ENCODE assay signal across 9 mouse cellular contexts in the genomic region with DNA sequence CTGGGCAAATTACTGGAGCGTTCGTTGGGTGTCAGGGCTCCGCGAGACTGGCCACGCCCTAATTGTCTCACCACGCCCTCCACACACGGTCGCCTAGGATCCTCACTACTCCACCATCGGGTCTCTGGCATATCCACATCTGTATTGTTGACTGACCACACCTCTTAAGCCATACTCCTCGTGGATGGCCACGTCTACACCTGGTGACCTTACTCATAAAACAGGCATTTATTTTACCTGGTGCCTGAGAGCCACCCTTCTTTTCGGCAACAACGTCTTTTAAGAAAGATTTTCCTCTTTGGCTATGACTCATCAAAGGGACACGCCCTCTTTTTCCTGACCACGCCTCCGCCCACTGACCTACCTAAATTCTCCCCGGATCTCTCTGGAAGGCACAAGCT. TPM values are rescaled to one million over a fixed set of nuclear protein-coding genes. Genes with fewer than 3 reads are reported as not detected.
DNase-seq lines count a peak whose midpoint lies in the region; ATAC-seq and TF ChIP-seq lines count a peak whose summit lies in the region.
"Had no signal": no experiment of that assay in that cellular context is flagged by ENCODE, and none has a peak within 500 bp of the region (broad histone marks: within the 10 kb centered on the region; RNA-seq: fewer than 3 reads in every experiment).

A gene (minus strand): TSS at position 297 of the 401 bp plus-strand sequence.

- no peak within 1 kb of the TSS for H3K27ac ChIP-seq in neural tube, embryonic 12.5 days
- no peak within 1 kb of the TSS for H3K27ac ChIP-seq in cortical plate, adult 2 months (ENCODE audit: insufficient read depth, low read length)
- no peak within 1 kb of the TSS for H3K27ac ChIP-seq in intestine, embryonic 16.5 days (ENCODE audit: low read length)
- no peak within 1 kb of the TSS for H3K27ac ChIP-seq in midbrain, postnatal 0 days (ENCODE audit: low read depth, low read length)

- no peak for TF ChIP-seq POLR2A in cortical plate, adult 2 months (IDR thresholded peaks at IDR 0.05; ENCODE audit: extremely low read depth, insufficient read depth, low read length)

- no peak for ATAC-seq in neural tube, embryonic 12.5 days (ENCODE audit: low FRiP score, low read depth)
- no peak for ATAC-seq in intestine, embryonic 16.5 days
- no peak for ATAC-seq in midbrain, postnatal 0 days (ENCODE audit: low FRiP score)

- peaks cover 28% of the 10 kb centered on the region for H3K27me3 ChIP-seq in neural tube, embryonic 12.5 days (replicated peaks)
- H3K27me3 ChIP-seq in intestine, embryonic 16.5 days (replicated peaks; ENCODE audit: control insufficient read depth, insufficient read depth, low read length), result peaks cover 21% of the 10 kb centered on the region
- peaks cover 15% of the 10 kb centered on the region for H3K27me3 ChIP-seq in midbrain, postnatal 0 days (ENCODE audit: insufficient read depth, low read length)

- H3K36me3 ChIP-seq in neural tube, embryonic 12.5 days, result no peaks in the 10 kb centered on the region
- no peaks in the 10 kb centered on the region for H3K36me3 ChIP-seq in intestine, embryonic 16.5 days (ENCODE audit: control insufficient read depth, insufficient read depth, low read length)
- H3K36me3 ChIP-seq in midbrain, postnatal 0 days (ENCODE audit: insufficient read depth, low read length), result no peaks in the 10 kb centered on the region

- WGBS in neural tube, embryonic 12.5 days, result 5% methylated on average over 17 of the region's 17 CpGs
- WGBS in intestine, embryonic 16.5 days, result 2% methylated on average over 17 of the region's 17 CpGs
- WGBS in midbrain, postnatal 0 days, result 9% methylated on average over 17 of the region's 17 CpGs

- H3K9me3 ChIP-seq in neural tube, embryonic 12.5 days, result no peaks in the 10 kb centered on the region
- no peaks in the 10 kb centered on the region for H3K9me3 ChIP-seq in intestine, embryonic 16.5 days (ENCODE audit: control insufficient read depth, low read length)
- no peaks in the 10 kb centered on the region for H3K9me3 ChIP-seq in midbrain, postnatal 0 days (ENCODE audit: low read length)

- no peak for DNase-seq in neural tube, embryonic 10.5 days (ENCODE audit: extremely low spot score, low spot score)
- no peak for DNase-seq in midbrain, postnatal 0 days (ENCODE audit: low spot score)
- no peak for DNase-seq in spleen, postnatal 14 days (ENCODE audit: low spot score in 2 of 2)
- DNase-seq in cerebellum, adult 11-12 months, result no peak
- DNase-seq in lung, postnatal 4 days, result no peak

- H3K4me2 ChIP-seq in neural tube, embryonic 12.5 days (replicated peaks), result peak within 1 kb of the TSS; percentile 34
- peak within 1 kb of the TSS; percentile 45 for H3K4me2 ChIP-seq in intestine, embryonic 16.5 days (ENCODE audit: low read depth, low read length)
- peak within 1 kb of the TSS; percentile 26 for H3K4me2 ChIP-seq in midbrain, postnatal 0 days (ENCODE audit: low read depth, low read length, poor library complexity, severe bottlenecking)

- peaks cover 8% of the 10 kb centered on the region for H3K4me1 ChIP-seq in neural tube, embryonic 12.5 days
- no peaks in the 10 kb centered on the region for H3K4me1 ChIP-seq in cortical plate, adult 2 months (ENCODE audit: control insufficient read depth, insufficient read depth, low read length)
- peaks cover 21% of the 10 kb centered on the region for H3K4me1 ChIP-seq in intestine, embryonic 16.5 days (ENCODE audit: control insufficient read depth, insufficient read depth, low read length)
- peaks cover 5% of the 10 kb centered on the region; the same call in 1 of the 2 replicates for H3K4me1 ChIP-seq in midbrain, postnatal 0 days (ENCODE audit: insufficient read depth, low read length)

- no peak for TF ChIP-seq CTCF in cortical plate, adult 2 months (IDR thresholded peaks at IDR 0.05; ENCODE audit: extremely low read depth, insufficient read depth, low read length)
- TF ChIP-seq CTCF in midbrain, postnatal 0 days (IDR thresholded peaks at IDR 0.05), result no peak

- 0 out of 2 replicates have a peak within 1 kb of the TSS, but pooled peaks have one; percentile 9 for H3K4me3 ChIP-seq in neural tube, embryonic 12.5 days
- H3K4me3 ChIP-seq in cortical plate, adult 2 months (ENCODE audit: insufficient read depth, low read length), result peak within 1 kb of the TSS; percentile 42
- peak within 1 kb of the TSS; percentile 12 for H3K4me3 ChIP-seq in intestine, embryonic 16.5 days (ENCODE audit: low read length)
- peak within 1 kb of the TSS; percentile 15; the same call in 1 of the 2 replicates for H3K4me3 ChIP-seq in midbrain, postnatal 0 days (ENCODE audit: low read depth, low read length)

- no peak within 1 kb of the TSS for H3K9ac ChIP-seq in neural tube, embryonic 12.5 days
- H3K9ac ChIP-seq in intestine, embryonic 16.5 days (ENCODE audit: low read depth, low read length), result no peak within 1 kb of the TSS
- H3K9ac ChIP-seq in midbrain, postnatal 0 days (replicated peaks; ENCODE audit: low read length, poor library complexity, severe bottlenecking), result no peak within 1 kb of the TSS; the same call in 1 of the 2 replicates

RNA-seq across cellular contexts. Expression of the gene that starts here (rescaled TPM):
- polyA plus RNA-seq in neural tube, embryonic 12.5 days (2016; fragmentation: Nextera tagmentation; extraction: Ambion mirVana), result 7.5 and 7.6 TPM in 2 replicates
- 41.4 and 47.2 TPM in 2 replicates for polyA plus RNA-seq in cortical plate, adult 2 months (2012; rRNA removed)
- polyA plus RNA-seq in intestine, embryonic 16.5 days (2015; fragmentation: Nextera tagmentation; extraction: Ambion mirVana), result 0.86 and 1.3 TPM in 2 replicates
- total RNA-seq in midbrain, postnatal 0 days (2014; rRNA removed), result 9.0 and 14.4 TPM in 2 replicates
- polyA plus RNA-seq in midbrain, postnatal 0 days (2015; fragmentation: Nextera tagmentation; extraction: Ambion mirVana), result 23.8 and 23.9 TPM in 2 replicates
- total RNA-seq: liver, adult 2 months had no signal
